Mouse (Mus musculus) naive thymus-derived CD4-positive, alpha-beta T cell, adult 2 months (primary cell): ENCODE results near the gene Agtpbp1.

Source experiments
- DNase-seq: peaks from one replicate; pipeline ENCODE4 v3.0.0-alpha.2; 2011; ENCODE audit warnings: low read depth

The Agtpbp1 gene

GRCm38 (mm10) chr13:59572549-59572948 is 12.5 kb downstream of the Agtpbp1 start:
- no peak for DNase-seq

GRCm38 (mm10) chr13:59571107-59571506 is 13.9 kb downstream of the Agtpbp1 start:
- no peak for DNase-seq

GRCm38 (mm10) chr13:59565945-59566520 is 19.0 kb downstream of the Agtpbp1 start:
- no peak for DNase-seq

DNA sequence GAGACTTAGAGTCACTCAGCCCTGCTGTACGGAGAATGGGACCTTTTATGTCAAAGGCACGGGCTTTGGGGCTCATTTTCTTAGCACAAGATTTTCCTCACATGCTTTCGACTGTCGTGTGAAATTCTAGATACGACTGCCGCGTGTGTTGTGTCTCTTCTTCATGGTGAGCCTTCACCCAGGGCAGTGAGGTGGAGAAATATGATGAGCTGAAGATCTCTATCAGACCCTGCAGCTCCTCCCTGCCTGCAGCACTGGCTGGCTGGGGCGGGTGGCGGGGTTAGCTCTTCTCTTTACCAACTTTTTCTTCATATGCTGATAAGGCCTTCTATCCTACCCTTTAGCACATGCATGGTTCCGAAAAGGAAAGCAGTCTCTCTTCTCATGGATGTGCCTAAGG is 20.1 kb downstream of the Agtpbp1 start:
- DNase-seq, result no peak

GRCm38 (mm10) chr13:59564505-59564904 is 20.5 kb downstream of the Agtpbp1 start:
- no peak for DNase-seq

- no peak for DNase-seq
Observed at GRCm38 (mm10) chr13:59562471-59562870, 22.6 kb downstream of the Agtpbp1 start.

DNA sequence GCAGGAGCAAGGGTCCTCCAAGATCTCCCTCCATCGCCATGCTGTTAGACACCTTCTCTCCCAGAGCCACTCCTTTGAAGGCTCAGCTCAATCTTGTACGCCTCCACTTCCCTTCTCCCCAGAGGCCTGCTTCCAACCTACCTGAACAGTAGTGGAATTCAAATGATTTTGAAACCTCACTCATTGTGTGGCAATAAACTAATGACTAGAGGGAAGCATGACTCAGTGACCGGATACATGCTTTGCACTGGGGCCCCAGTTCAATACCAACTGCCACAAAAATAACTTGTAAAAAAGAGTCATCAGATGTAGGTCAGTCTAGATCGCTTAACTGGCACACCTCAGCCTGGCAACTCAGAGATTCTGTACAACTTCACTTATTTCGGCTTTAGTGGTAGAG is 26.3 kb downstream of the Agtpbp1 start:
- DNase-seq, result no peak

- peak; percentile 92 for DNase-seq
Observed at GRCm38 (mm10) chr13:59557185-59557985, 27.6 kb downstream of the Agtpbp1 start.

DNA sequence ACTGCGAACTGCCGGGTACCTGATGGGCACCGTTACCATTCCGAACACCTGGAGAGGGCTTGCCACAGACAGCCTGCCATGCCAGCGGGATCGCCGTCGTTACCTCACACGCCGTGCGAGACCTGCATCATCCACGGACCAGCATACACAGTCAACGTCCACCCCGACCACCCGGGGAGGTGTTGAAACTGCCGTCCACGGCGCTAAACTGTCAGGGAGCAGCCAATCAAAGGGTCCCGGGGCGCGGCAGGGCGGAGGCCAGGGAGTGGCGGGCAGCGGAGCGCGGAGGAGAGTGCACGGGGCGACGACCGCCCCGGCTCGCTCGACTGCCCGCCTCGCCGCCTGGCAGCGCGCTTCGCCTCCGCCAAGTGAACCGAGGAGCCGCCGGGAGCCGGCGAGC is 28.4 kb downstream of the Agtpbp1 start:
- DNase-seq, result peak; percentile 58

- no peak for DNase-seq
Observed at GRCm38 (mm10) chr13:59555613-59556192, 29.3 kb downstream of the Agtpbp1 start.

DNA sequence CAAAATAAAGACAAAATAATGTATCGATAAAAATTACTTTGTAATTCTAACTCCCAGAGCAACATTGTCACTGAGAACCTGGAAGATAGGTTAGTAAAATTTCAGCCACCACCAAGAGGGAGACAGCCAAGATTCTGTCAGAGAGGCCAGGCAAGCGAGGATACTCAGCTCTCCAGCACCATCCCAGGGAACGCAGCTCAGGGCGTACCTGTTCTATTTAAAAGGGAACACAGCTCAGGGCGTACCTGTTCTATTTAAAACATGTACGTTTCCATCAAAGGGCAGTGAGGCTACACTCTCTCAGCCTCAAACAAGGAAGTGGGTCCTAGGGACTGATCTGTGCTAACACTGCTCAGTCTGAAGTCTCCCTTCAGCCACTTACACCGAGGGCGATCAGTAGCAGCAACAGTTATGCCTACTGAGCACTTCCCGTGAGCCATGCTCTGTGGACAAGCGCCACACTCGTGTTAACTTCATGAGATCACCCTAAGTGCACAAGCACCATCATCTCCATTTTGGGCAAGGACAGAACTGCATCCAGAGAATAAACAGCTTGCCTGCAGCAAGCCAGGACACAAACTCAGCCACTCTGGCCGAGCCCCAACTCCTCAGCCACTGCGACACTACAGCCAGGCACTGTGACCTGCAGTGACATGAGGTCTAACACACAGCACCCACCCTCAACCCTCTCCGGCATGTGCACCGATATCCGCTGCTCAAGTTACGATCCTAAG is 30.1 kb downstream of the Agtpbp1 start:
- no peak for DNase-seq

- no peak for DNase-seq
Observed at GRCm38 (mm10) chr13:59552751-59553150, 32.3 kb downstream of the Agtpbp1 start.

DNA sequence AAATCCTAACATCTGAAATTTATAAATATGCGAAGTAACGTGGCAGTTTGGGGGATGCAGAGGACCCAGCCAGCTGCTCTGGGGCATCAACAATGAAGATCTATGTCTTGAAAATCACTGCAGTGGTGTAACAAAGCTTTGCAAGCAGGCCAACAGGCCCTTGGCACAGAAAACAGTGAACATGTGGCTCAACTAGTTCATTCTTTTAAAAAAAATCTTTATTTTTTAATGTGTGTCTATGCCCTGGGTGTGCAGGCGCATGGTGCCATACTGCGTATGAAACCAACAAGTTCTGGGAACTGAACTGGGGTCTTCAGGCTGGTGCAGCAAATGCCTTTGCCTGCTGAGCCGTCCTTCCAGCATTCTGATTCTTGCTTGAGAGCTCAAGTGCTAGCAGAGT is 32.7 kb downstream of the Agtpbp1 start:
- DNase-seq, result no peak

- peak; percentile 21 for DNase-seq
Observed at GRCm38 (mm10) chr13:59549318-59549798, 35.7 kb downstream of the Agtpbp1 start.

- no peak for DNase-seq
Observed at GRCm38 (mm10) chr13:59547716-59548115, 37.3 kb downstream of the Agtpbp1 start.

GRCm38 (mm10) chr13:59547091-59547490 is 37.9 kb downstream of the Agtpbp1 start:
- DNase-seq, result no peak

DNA sequence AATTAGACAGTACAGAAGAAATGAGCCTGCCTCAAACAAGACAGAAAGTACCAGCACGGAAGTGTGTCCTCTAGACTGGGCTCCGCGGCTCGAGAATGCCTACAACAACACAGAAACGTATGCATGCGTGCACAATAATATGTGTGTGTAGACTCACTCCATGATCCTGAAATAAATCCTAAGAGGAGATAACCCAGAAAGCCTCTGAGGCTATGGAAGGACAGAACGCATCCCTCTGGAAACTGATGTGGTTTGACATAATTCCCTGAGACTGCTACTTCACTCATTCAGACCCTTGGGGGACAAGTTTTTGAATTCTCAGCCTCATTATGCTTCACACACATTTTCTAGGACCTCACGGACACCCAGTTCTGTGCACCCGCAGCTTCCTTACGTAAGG is 42.6 kb downstream of the Agtpbp1 start:
- no peak for DNase-seq

- no peak for DNase-seq
Observed at GRCm38 (mm10) chr13:59540030-59540429, 45.0 kb downstream of the Agtpbp1 start.

DNA sequence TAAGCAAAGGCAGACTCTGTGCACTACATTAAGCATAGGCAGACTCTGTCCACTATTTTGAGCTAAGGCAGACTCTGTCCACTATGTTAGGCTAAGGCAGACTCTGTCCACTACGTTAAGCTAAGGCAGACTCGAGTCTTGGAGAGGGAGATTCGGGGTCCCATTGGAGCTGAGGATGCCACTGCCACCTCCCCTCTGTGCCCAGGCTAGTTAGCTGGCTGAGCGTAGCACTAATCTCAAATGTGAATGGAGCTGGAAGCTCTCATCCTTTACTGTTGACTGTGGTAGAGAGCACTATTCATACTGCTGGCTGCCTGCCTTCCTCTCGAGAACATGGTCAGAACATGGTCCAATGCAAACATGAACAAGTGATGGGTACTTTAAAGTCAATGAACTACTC is 46.4 kb downstream of the Agtpbp1 start:
- no peak for DNase-seq

DNA sequence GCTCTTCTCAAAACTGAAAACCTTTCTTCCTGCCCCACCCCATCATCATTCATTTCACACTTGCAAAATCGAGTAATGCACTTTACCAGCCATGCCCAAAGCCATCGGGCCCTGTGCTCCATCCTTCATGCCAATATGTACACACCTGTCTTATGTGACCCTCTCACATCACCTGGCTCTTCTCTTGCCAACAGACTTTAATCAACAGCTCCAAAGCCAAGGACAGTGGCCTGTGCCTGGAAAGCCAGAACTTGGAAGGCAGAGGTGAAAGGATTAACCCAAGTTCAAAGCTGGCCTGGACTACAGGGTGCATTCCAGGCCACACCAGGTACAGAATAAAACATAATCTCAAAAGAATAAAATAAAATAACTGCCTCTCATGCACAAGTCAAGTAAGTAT is 48.4 kb downstream of the Agtpbp1 start:
- DNase-seq, result no peak

- no peak for DNase-seq
Observed at GRCm38 (mm10) chr13:59535746-59536145, 49.3 kb downstream of the Agtpbp1 start.

- no peak for DNase-seq
Observed at GRCm38 (mm10) chr13:59534301-59534700, 50.7 kb downstream of the Agtpbp1 start.

GRCm38 (mm10) chr13:59533331-59533730 is 51.7 kb downstream of the Agtpbp1 start:
- no peak for DNase-seq
